Mouse (Mus musculus): ENCODE results near the gene Pafah2.

The Pafah2 gene

DNA sequence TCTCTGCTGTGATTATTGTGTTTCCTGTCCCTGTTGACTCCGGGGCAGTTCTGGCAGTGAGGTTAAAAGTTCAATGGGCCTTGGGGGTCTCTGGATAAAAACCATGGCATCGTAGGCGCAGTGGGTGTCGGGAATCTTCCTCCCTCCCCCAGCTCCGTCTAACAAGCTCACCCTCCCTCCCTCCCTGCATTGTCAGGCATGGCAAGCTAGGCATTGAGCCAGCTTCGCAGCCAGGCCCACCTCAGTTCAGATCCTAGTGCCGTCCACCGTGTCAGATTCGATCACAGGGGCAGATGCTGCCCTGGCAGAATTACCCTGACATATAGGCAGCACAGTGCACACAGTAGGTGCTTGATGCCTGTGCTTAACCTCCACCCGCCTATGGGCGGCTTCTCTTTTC, 25.9 kb downstream of the Pafah2 start:
- DNase-seq (ENCODE audit: low spot score in 2 of 2) = no peak

DNA sequence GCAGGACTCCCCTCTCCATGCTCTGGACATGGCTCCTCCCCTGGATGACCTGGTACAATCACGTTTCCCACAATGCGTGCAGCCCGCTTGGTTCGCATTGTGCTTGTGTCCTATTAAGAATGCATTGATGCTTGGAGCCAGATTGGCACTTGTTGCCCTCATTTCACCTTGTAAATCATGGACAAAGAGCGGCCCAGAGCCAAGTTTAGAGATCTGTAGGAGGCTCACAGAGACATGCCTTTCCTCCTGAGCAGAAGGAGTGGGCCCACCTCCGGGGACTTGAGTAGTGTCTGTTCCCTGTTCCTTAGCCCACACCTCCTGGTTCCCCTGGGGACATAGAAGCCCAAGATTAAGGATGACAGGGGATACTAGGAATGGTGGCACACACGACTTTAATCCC, 27.8 kb downstream of the Pafah2 start:
- DNase-seq (ENCODE audit: low spot score in 2 of 2) = no peak

DNA sequence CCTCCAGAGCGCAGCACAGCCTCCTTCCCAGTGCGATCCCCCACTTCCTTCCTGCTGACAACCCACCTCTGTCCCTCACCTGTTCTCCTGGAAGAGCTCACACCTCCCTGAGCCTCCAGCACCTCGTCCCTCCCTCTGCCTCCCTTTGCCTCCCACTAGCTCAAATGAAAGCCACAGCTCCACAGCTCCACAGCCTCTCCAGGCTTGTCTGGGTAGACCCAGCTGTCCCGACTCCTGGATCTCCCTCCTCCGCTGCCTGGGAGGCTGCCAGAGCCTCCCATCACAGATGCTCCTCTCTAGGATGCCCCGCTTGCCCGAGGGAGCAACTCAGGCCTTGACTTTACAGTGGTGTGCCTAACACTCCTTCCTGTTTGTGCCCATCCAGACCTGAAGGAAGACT, 29.0 kb downstream of the Pafah2 start:
- DNase-seq (ENCODE audit: low spot score in 2 of 2) = no peak

GRCm38 (mm10) chr4:134430381-134431004, 34.4 kb downstream of the Pafah2 start:
- no peak for DNase-seq (ENCODE audit: low spot score in 2 of 2)

- DNase-seq (ENCODE audit: low spot score in 2 of 2) = no peak
These were observed 36.7 kb downstream of the Pafah2 start for GRCm38 (mm10) chr4:134432686-134433360.

DNA sequence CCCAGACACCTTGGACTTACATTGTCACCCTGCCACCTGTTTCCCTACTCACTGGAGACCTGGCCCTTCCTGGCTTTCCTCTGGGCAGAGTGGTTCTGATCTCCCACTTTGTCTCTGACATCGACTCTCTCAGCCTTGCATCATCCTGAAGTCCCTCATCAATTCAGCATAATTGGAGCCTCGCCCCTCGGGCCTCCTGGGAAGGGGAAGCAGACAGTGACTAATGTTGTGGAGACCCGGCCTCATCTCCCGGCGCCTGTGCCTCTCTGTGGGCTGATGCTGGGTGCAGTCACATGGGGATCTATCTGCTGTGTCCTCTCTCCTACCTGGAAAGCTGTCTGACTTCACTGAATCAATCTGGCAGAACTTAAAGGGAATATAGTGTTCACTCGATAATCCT, 40.1 kb downstream of the Pafah2 start:
- DNase-seq (ENCODE audit: low spot score in 2 of 2) = no peak

GRCm38 (mm10) chr4:134436659-134437058, 40.5 kb downstream of the Pafah2 start:
- no peak for DNase-seq (ENCODE audit: low spot score in 2 of 2)

- DNase-seq (ENCODE audit: low spot score in 2 of 2) = peak in 1 of 2 experiments; percentile 20
These were observed 43.0 kb downstream of the Pafah2 start for GRCm38 (mm10) chr4:134439119-134439518.

GRCm38 (mm10) chr4:134439919-134440318, 43.8 kb downstream of the Pafah2 start:
- DNase-seq (ENCODE audit: low spot score in 2 of 2) = no peak

DNA sequence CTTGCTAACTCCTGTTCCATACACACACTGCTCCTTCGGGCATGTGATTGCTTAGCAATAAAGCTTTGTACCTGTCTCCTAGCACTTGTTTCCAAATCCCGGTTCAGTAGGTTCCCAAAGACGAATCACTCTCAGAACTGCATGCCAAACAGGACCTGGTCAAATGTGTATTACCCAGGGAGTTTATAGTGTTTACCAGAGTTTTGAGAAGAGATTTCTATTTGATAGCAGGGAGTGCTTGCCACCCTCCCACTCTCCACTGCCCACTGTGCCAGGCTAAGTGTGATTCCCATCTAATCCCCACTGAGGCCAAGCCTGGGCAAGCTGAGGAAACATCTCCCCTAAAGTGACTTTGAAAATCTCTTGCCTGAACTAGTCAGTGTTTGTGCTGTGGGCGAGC, 46.1 kb downstream of the Pafah2 start:
- no peak for DNase-seq (ENCODE audit: low spot score in 2 of 2)

- no peak for DNase-seq (ENCODE audit: low spot score in 2 of 2)
These were observed 47.5 kb downstream of the Pafah2 start for GRCm38 (mm10) chr4:134443589-134443988.

GRCm38 (mm10) chr4:134444949-134445348, 48.8 kb downstream of the Pafah2 start:
- DNase-seq (ENCODE audit: low spot score in 2 of 2) = no peak

DNA sequence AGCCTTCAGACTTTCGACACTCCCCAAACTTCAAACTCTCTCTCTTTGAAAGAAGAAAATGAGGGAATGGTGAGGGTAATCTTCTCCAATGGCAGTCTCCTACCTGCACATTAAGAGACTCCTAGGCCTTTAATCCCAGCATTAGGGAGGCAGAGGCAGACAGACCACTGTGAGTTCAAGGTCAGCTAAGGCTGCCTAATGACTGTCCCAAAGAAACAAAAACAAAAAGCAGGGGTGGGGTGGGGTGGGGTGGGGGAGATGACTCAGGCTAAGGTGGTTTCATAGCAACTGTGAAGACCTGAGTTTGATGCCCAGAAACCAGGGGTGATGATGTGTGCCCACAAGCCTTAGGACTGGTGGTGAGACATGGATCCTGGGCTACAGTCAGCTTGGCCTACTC, 49.4 kb downstream of the Pafah2 start:
- DNase-seq (ENCODE audit: low spot score in 2 of 2) = no peak

DNA sequence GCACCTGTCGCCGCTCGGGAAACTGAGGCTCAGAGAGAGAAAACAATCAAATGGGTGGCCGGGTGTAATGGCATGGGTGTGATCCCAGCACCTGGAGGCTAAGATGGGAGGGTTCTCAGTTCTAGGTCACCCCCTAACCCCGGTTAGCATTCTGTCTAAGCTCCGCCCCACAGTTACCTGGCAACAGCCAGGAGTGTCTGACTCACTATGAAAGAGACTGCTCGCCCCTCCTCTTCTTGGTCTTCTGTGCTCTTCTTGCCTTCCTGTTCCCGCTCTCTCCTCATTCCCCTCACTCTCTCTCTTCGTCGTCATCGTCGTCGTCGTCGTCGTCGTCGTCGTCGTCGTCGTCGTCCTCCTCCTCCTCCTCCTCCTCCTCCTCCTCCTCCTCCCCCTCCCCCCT, 51.8 kb downstream of the Pafah2 start:
- no peak for DNase-seq (ENCODE audit: low spot score in 2 of 2)

GRCm38 (mm10) chr4:134449595-134450391, 53.7 kb downstream of the Pafah2 start:
- no peak for DNase-seq (ENCODE audit: low spot score in 2 of 2)

DNA sequence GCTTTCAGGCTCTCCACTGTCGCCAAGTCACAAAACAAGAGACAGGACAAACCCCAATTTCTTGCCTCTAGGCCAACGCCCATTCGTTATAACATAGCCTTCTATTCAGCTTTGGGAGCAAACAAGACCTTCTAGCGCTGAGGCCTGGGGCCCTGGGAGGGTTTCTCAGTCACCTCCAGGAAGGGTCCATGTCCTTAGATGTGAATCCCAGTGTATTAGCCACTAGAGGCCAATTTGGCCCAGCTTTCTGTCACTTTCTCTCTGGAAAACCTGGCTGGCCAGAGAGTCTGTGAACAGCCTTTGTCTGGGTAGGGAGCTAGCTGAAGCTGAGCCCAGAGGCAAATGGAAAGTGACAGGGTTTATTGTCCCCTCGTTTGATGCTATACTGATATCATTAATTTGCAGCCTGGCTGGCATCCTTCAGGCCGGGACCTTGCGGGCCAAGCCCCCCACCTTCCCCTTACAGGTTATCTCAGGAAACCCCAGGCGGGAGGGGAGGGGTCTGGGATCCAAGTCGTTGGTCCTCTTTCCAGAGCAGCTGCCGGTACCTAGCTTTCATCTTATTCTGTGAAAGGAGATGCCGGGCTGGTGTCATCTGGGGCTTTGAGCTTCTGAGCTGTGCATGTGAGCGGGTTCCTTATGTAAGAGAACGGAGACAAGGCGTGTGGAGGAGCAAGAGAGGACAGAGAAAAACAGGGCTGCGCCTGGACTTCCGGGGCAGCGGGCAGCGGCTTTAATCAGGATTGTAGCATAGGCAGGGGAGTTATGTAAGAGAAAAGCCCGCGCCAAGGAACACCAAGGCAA, 54.5 kb downstream of the Pafah2 start:
- DNase-seq (ENCODE audit: low spot score in 2 of 2) = no peak

GRCm38 (mm10) chr4:134451484-134451883, 55.4 kb downstream of the Pafah2 start:
- DNase-seq (ENCODE audit: low spot score in 2 of 2) = no peak

DNA sequence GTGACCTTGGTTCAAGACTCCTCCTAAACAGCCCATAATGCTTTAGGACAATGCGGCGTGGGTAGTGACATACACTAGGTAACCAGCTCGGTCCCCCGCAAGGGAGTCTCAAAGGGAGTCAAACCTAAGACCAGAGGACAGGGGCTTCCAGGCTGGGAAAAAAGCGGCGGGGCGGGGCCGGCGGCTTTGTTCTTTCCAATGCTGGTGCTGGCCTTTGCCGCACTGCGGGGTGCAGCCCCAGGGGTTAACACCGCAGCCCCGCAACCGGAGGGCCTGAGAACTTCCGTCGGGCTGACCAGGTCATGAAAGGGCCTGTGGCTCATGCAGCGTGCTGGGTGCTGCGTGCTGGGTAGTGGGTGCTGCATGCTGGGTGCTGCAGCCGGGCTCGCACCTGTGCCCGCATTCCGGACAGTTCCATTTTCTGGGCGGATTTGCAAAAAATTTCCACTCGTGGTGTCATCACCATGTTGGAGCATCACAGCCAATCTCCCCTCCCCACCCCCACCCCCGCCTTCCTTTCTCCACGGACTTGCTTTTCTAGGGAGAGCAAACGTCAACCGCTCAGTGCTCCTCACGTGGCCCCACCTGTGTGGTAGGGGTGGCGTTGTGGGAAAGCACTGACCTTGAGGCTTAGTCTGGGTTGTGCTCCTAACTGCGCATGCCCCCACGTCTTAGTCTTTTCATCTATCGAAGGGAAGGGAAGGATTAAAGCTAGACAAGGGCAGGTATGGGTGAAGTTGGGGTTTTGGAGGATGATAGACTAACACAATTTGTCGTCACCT, 57.7 kb downstream of the Pafah2 start:
- DNase-seq (ENCODE audit: low spot score in 2 of 2) = no peak

- no peak for DNase-seq (ENCODE audit: low spot score in 2 of 2)
These were observed 59.2 kb downstream of the Pafah2 start for GRCm38 (mm10) chr4:134455310-134455709.

DNA sequence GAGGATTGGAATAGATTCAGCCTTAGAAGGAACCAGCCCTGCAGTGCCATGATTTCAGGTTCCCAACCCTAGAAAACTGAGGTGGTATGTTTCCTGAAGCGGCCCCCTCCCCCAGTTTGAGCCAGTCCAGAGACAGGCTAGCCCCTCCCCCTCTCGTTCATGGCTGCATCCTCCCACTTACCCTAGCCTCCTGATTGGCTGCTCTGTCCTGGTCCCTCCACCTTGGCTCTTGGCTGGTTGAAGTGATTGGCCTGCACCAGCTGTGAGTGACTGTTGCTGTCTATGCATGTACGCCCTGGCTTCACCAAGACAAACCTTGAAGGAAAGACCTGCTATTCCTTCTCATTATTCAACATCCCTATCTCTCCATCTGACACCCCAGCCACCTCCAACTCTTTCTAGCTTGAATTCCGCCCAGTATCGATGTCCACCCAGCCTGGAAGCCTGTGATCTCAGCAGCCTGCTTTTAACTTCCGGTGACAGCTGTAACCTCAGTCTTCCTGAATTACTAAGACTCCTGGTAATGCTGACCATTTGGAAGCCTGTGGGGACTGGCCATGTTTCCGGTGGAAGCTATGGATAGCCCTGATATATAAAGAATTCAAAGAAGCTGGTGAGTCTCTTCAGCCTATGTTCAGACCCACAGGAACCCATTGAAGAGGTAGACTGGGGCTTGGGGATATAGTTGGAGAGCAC, 61.2 kb downstream of the Pafah2 start:
- DNase-seq (ENCODE audit: low spot score in 2 of 2) = no peak

DNA sequence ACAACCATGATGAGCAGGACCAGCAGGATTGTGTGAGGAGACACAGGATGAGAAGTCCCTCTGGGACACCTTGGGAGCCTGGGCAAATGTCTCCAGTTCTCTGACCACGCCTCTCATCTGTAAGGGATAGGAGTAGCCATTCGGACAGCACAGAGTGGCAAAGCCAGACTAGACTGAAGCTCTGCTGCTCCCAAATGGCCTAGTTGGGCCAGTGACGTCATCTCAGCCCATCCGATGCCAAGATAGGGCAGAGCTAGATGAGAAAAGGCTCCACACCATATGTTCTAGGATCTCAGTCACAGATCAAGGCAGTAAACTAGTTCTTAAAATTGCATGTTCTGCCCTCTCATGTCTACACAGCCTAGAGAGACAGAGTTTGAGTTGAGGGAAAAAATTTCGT, 62.7 kb downstream of the Pafah2 start:
- no peak for DNase-seq (ENCODE audit: low spot score in 2 of 2)

Data from spleen, postnatal 4 days (tissue).